ENCODE assay signal across 25 mouse cellular contexts in genomic region chr4:13467181-13467580, GRCm38 (mm10).
DNase-seq lines count a peak whose midpoint lies in the region; ATAC-seq and TF ChIP-seq lines count a peak whose summit lies in the region.
"Had no signal": no experiment of that assay in that cellular context is flagged by ENCODE, and none has a peak within 500 bp of the region (broad histone marks: within the 10 kb centered on the region; RNA-seq: fewer than 3 reads in every experiment).

No protein-coding gene starts in this region.

- H3K36me3 ChIP-seq in embryonic facial prominence, embryonic 13.5 days, result no peaks in the 10 kb centered on the region
- no peaks in the 10 kb centered on the region for H3K36me3 ChIP-seq in limb, embryonic 12.5 days
- H3K36me3 ChIP-seq: embryonic facial prominence, embryonic 12.5 days; forebrain, embryonic 10.5 days; hindbrain, embryonic 12.5 days; neural tube, embryonic 15.5 days had no signal

- no peak for TF ChIP-seq CTCF in cerebellum, adult 2 months (IDR thresholded peaks at IDR 0.05; ENCODE audit: borderline replicate concordance, insufficient read depth, low read depth, low read length)

- 34% methylated on average over 7 of the region's 7 CpGs for WGBS in embryonic facial prominence, embryonic 13.5 days
- WGBS in limb, embryonic 12.5 days, result 43% methylated on average over 7 of the region's 7 CpGs
- WGBS in cerebellum, adult 2 months, result 87% methylated on average over 7 of the region's 7 CpGs

- no peak for TF ChIP-seq POLR2A in cerebellum, adult 2 months (IDR thresholded peaks at IDR 0.05; ENCODE audit: borderline replicate concordance, insufficient read depth, low read length)

- H3K4me2 ChIP-seq in embryonic facial prominence, embryonic 13.5 days, result peak overlapping the region; percentile 27; the same call in 1 of the 2 replicates
- H3K4me2 ChIP-seq in limb, embryonic 12.5 days, result no peak overlapping the region
- H3K4me2 ChIP-seq: embryonic facial prominence, embryonic 12.5 days; hindbrain, embryonic 12.5 days; liver, embryonic 11.5 days; neural tube, embryonic 15.5 days had no signal

- no peaks in the 10 kb centered on the region for H3K27me3 ChIP-seq in embryonic facial prominence, embryonic 13.5 days
- no peaks in the 10 kb centered on the region for H3K27me3 ChIP-seq in limb, embryonic 12.5 days
- H3K27me3 ChIP-seq in cerebellum, adult 2 months (ENCODE audit: control insufficient read depth, insufficient read depth, low read length), result no peaks in the 10 kb centered on the region
- H3K27me3 ChIP-seq: CH12.LX; embryonic facial prominence, embryonic 12.5 days; hindbrain, embryonic 12.5 days; megakaryocyte, embryonic 14.5 days; neural tube, embryonic 15.5 days had no signal

- DNase-seq in gastrocnemius, adult 18-20 months (ENCODE audit: low spot score), result peak; percentile 22
- no peak for DNase-seq in gastrocnemius, adult 8-10 months (ENCODE audit: low spot score in 2 of 2)
- peak; percentile 36 for DNase-seq in NIH3T3 (ENCODE audit: low read depth)
- DNase-seq in cerebellum, adult 2 months, result no peak
- DNase-seq in thymus, adult 18-20 months, result no peak
- DNase-seq in cerebellum, postnatal 25 days, result no peak
- DNase-seq: adrenal gland, postnatal 36 days; cerebellum, adult 8-10 months; gastrocnemius, postnatal 10 days; heart, adult 11 months; kidney, adult 18-20 months; kidney, postnatal 10 days; lung, adult 18-20 months; lung, postnatal 14 days; midbrain, embryonic 14.5 days; right cerebral cortex, postnatal 14 days had no signal

- H3K9ac ChIP-seq in embryonic facial prominence, embryonic 13.5 days, result no peak overlapping the region
- H3K9ac ChIP-seq in limb, embryonic 12.5 days (replicated peaks), result no peak overlapping the region
- H3K9ac ChIP-seq: embryonic facial prominence, embryonic 12.5 days; hindbrain, embryonic 12.5 days; neural tube, embryonic 15.5 days had no signal

- H3K4me1 ChIP-seq in embryonic facial prominence, embryonic 13.5 days, result peaks cover 24% of the 10 kb centered on the region
- H3K4me1 ChIP-seq in limb, embryonic 12.5 days (replicated peaks), result peaks cover 46% of the 10 kb centered on the region
- H3K4me1 ChIP-seq in cerebellum, adult 2 months (ENCODE audit: control insufficient read depth, insufficient read depth, low read length), result no peaks in the 10 kb centered on the region
- H3K4me1 ChIP-seq: megakaryocyte, embryonic 14.5 days had no signal

- H3K27ac ChIP-seq in embryonic facial prominence, embryonic 13.5 days, result peak overlapping the region; percentile 58
- peak overlapping the region; percentile 71 for H3K27ac ChIP-seq in limb, embryonic 12.5 days
- H3K27ac ChIP-seq in cerebellum, adult 2 months (ENCODE audit: insufficient read depth, low read length), result no peak overlapping the region
- H3K27ac ChIP-seq: forebrain, embryonic 10.5 days; hindbrain, embryonic 12.5 days; neural tube, embryonic 15.5 days had no signal

- no peaks in the 10 kb centered on the region for H3K9me3 ChIP-seq in embryonic facial prominence, embryonic 13.5 days
- H3K9me3 ChIP-seq in limb, embryonic 12.5 days, result no peaks in the 10 kb centered on the region
- H3K9me3 ChIP-seq: embryonic facial prominence, embryonic 12.5 days; forebrain, embryonic 10.5 days; hindbrain, embryonic 12.5 days; neural tube, embryonic 15.5 days had no signal

- ATAC-seq in embryonic facial prominence, embryonic 13.5 days (ENCODE audit: insufficient number of reproducible peaks, insufficient read depth, low FRiP score, low TSS enrichment, low read depth), result no peak
- ATAC-seq in limb, embryonic 12.5 days (ENCODE audit: insufficient number of reproducible peaks, insufficient read depth, low FRiP score, low TSS enrichment, low read depth), result no peak

- H3K4me3 ChIP-seq in embryonic facial prominence, embryonic 13.5 days, result no peak overlapping the region
- H3K4me3 ChIP-seq in limb, embryonic 12.5 days (replicated peaks), result no peak overlapping the region
- H3K4me3 ChIP-seq in cerebellum, adult 2 months (replicated peaks; ENCODE audit: insufficient read depth, low read depth, low read length), result no peak overlapping the region
- H3K4me3 ChIP-seq: embryonic facial prominence, embryonic 12.5 days; forebrain, embryonic 10.5 days; hindbrain, embryonic 12.5 days; megakaryocyte, embryonic 14.5 days; neural tube, embryonic 15.5 days had no signal

Comparison
In these comparisons a context has a peak if more than half of its experiments do, and no peak if none do; other contexts are left out.
1. DNase-seq: peak in gastrocnemius, adult 18-20 months (single experiment) and NIH3T3 (single experiment); none in gastrocnemius, adult 8-10 months (0 of 2), cerebellum, adult 2 months (0 of 2), thymus, adult 18-20 months (0 of 2) and cerebellum, postnatal 25 days (0 of 2).